Mouse (Mus musculus): Measurements from ENCODE around the gene Rab4a.

GRCm38 (mm10) chr8:123865786-123866185, 60.0 kb downstream of the Rab4a start:
- TF ChIP-seq POLR2A (IDR thresholded peaks at IDR 0.05; ENCODE audit: insufficient read depth, low read depth, low read length) (no peak), CTCF (IDR thresholded peaks at IDR 0.05) (no peak), EP300 (IDR thresholded peaks at IDR 0.05; ENCODE audit: insufficient read depth, low read depth, low read length) (no peak)
